ENCODE assay signal across 17 mouse cellular contexts in the genomic region with DNA sequence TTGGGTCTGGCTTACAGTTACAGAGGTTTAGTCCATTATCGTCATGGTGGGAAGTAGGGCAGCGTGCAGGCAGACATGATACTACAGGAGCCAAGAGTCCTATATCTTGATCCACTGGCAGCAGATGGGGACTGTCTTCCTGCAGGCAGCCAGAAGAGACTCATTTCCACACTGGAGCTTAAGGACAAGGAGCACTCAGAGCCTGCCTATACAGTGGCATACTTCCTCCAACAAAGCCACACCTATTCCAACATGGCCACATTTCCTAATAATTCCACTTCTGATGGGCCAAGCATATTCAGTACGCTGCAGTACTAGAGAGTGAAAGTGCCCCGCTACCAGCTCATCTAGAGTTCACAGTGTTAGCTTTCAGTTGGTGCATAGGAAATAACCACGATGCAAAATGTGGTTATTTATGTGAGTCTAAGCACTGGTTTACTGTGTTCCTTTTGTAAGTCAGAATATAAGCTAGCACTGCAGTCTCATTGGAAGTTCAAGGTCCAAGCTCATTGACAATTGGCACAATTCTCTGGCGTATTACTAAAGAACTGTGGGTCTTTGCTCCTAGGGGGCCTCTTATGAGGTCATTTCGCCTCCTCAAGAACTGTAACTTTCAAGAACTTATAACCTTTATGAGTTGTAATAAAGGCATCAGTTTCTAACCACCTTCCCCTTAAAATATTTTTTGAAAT.
DNase-seq lines count a peak whose midpoint lies in the region; ATAC-seq and TF ChIP-seq lines count a peak whose summit lies in the region.
"Had no signal": no experiment of that assay in that cellular context is flagged by ENCODE, and none has a peak within 500 bp of the region (broad histone marks: within the 10 kb centered on the region; RNA-seq: fewer than 3 reads in every experiment).

No protein-coding gene starts in this region.

- H3K9ac ChIP-seq in midbrain, postnatal 0 days (replicated peaks; ENCODE audit: low read length, poor library complexity, severe bottlenecking), result no peak overlapping the region
- H3K9ac ChIP-seq in midbrain, embryonic 11.5 days (ENCODE audit: low read length), result no peak overlapping the region
- H3K9ac ChIP-seq: embryonic facial prominence, embryonic 13.5 days; heart, embryonic 13.5 days; hindbrain, embryonic 15.5 days had no signal

- H3K4me1 ChIP-seq in cerebellum, adult 2 months (ENCODE audit: control insufficient read depth, insufficient read depth, low read length), result peaks cover 14% of the 10 kb centered on the region
- peaks cover 4% of the 10 kb centered on the region for H3K4me1 ChIP-seq in midbrain, postnatal 0 days (ENCODE audit: insufficient read depth, low read length)
- H3K4me1 ChIP-seq in midbrain, embryonic 11.5 days (ENCODE audit: control insufficient read depth, insufficient read depth, low read length), result no peaks in the 10 kb centered on the region
- H3K4me1 ChIP-seq in kidney, adult 2 months (ENCODE audit: control insufficient read depth, insufficient read depth, low read length), result peaks cover 4% of the 10 kb centered on the region; the same call in 1 of the 2 replicates

- no peak for TF ChIP-seq POLR2A in cerebellum, adult 2 months (IDR thresholded peaks at IDR 0.05; ENCODE audit: borderline replicate concordance, insufficient read depth, low read length)
- no peak for TF ChIP-seq POLR2A in kidney, adult 2 months (IDR thresholded peaks at IDR 0.05; ENCODE audit: low read depth, low read length)

- H3K9me3 ChIP-seq in midbrain, postnatal 0 days (ENCODE audit: low read length), result no peaks in the 10 kb centered on the region
- H3K9me3 ChIP-seq in midbrain, embryonic 11.5 days (ENCODE audit: control insufficient read depth, low read length), result no peaks in the 10 kb centered on the region
- H3K9me3 ChIP-seq: embryonic facial prominence, embryonic 13.5 days; heart, embryonic 13.5 days; hindbrain, embryonic 15.5 days had no signal

- H3K36me3 ChIP-seq in midbrain, postnatal 0 days (ENCODE audit: insufficient read depth, low read length), result no peaks in the 10 kb centered on the region
- no peaks in the 10 kb centered on the region for H3K36me3 ChIP-seq in midbrain, embryonic 11.5 days (ENCODE audit: control insufficient read depth, insufficient read depth, low read length)
- no peaks in the 10 kb centered on the region for H3K36me3 ChIP-seq in kidney, adult 2 months (ENCODE audit: control insufficient read depth, insufficient read depth, low read length)
- H3K36me3 ChIP-seq: heart, embryonic 13.5 days; hindbrain, embryonic 15.5 days had no signal

- H3K27me3 ChIP-seq in cerebellum, adult 2 months (ENCODE audit: control insufficient read depth, insufficient read depth, low read length), result no peaks in the 10 kb centered on the region
- H3K27me3 ChIP-seq in midbrain, postnatal 0 days (ENCODE audit: insufficient read depth, low read length), result no peaks in the 10 kb centered on the region
- no peaks in the 10 kb centered on the region for H3K27me3 ChIP-seq in midbrain, embryonic 11.5 days (ENCODE audit: control insufficient read depth, insufficient read depth, low read length)
- H3K27me3 ChIP-seq in kidney, adult 2 months (replicated peaks; ENCODE audit: control insufficient read depth, insufficient read depth, low read length), result no peaks in the 10 kb centered on the region
- H3K27me3 ChIP-seq: embryonic facial prominence, embryonic 13.5 days; heart, embryonic 13.5 days; hindbrain, embryonic 15.5 days had no signal

- WGBS in cerebellum, adult 2 months, result 78% methylated on average over 7 of the region's 7 CpGs
- WGBS in midbrain, postnatal 0 days, result 90% methylated on average over 7 of the region's 7 CpGs
- 94% methylated on average over 7 of the region's 7 CpGs for WGBS in midbrain, embryonic 11.5 days
- 92% methylated on average over 7 of the region's 7 CpGs for WGBS in kidney, adult 2 months

- no peak overlapping the region for H3K4me3 ChIP-seq in cerebellum, adult 2 months (replicated peaks; ENCODE audit: insufficient read depth, low read depth, low read length)
- no peak overlapping the region for H3K4me3 ChIP-seq in midbrain, postnatal 0 days (ENCODE audit: low read depth, low read length)
- H3K4me3 ChIP-seq in midbrain, embryonic 11.5 days (ENCODE audit: low read depth, low read length), result no peak overlapping the region
- H3K4me3 ChIP-seq in kidney, adult 2 months (ENCODE audit: insufficient read depth, low read depth, low read length), result no peak overlapping the region
- H3K4me3 ChIP-seq: embryonic facial prominence, embryonic 13.5 days; heart, embryonic 13.5 days; hindbrain, embryonic 15.5 days had no signal

- ATAC-seq in frontal cortex, adult (ENCODE audit: low TSS enrichment), result peak; percentile 42; the same call in 1 of the 2 replicates
- no peak for ATAC-seq in midbrain, postnatal 0 days (ENCODE audit: low FRiP score)
- ATAC-seq in midbrain, embryonic 11.5 days (ENCODE audit: low FRiP score), result no peak

- TF ChIP-seq CTCF in cerebellum, adult 2 months (IDR thresholded peaks at IDR 0.05; ENCODE audit: borderline replicate concordance, insufficient read depth, low read depth, low read length), result no peak
- TF ChIP-seq CTCF in midbrain, postnatal 0 days (IDR thresholded peaks at IDR 0.05), result no peak
- no peak for TF ChIP-seq CTCF in kidney, adult 2 months (conservative IDR thresholded peaks at IDR 0.05; ENCODE audit: insufficient read depth, insufficient read length, low read depth, low read length)

- H3K4me2 ChIP-seq in midbrain, postnatal 0 days (ENCODE audit: low read depth, low read length, poor library complexity, severe bottlenecking), result no peak overlapping the region
- H3K4me2 ChIP-seq in midbrain, embryonic 11.5 days, result no peak overlapping the region
- H3K4me2 ChIP-seq: embryonic facial prominence, embryonic 13.5 days; heart, embryonic 13.5 days; hindbrain, embryonic 15.5 days had no signal

- H3K27ac ChIP-seq in cerebellum, adult 2 months (ENCODE audit: insufficient read depth, low read length), result peak overlapping the region; percentile 44; the same call in 1 of the 2 replicates
- H3K27ac ChIP-seq in midbrain, postnatal 0 days (ENCODE audit: low read depth, low read length), result peak overlapping the region; percentile 19; the same call in 1 of the 2 replicates
- H3K27ac ChIP-seq in midbrain, embryonic 11.5 days (ENCODE audit: low read depth, low read length), result no peak overlapping the region
- H3K27ac ChIP-seq in kidney, adult 2 months (ENCODE audit: insufficient read depth, low read depth, low read length), result no peak overlapping the region
- H3K27ac ChIP-seq: embryonic facial prominence, embryonic 13.5 days; heart, embryonic 13.5 days; hindbrain, embryonic 15.5 days had no signal

- no peak for DNase-seq in cerebellum, adult 2 months
- no peak for DNase-seq in cerebellum, adult 9-11 months
- DNase-seq in frontal cortex, postnatal 36 days (ENCODE audit: low spot score in 2 of 2), result no peak
- no peak for DNase-seq in midbrain, postnatal 0 days (ENCODE audit: low spot score)
- no peak for DNase-seq in midbrain, embryonic 11.5 days (ENCODE audit: low spot score, missing footprints)
- DNase-seq in kidney, adult 2 months, result no peak
- DNase-seq: adrenal gland, postnatal 10 days; cerebellum, adult 11 months; cerebellum, adult 9-10 months; cerebellum, postnatal 36 days; gastrocnemius, postnatal 25 days; heart, postnatal 36 days; kidney, adult 18-20 months had no signal

Comparison
In these comparisons a context has a peak if more than half of its experiments do, and no peak if none do; other contexts are left out.
1. H3K27ac ChIP-seq: peak in cerebellum, adult 2 months (single experiment) and midbrain, postnatal 0 days (single experiment); none in midbrain, embryonic 11.5 days (single experiment) and kidney, adult 2 months (single experiment).